Mouse (Mus musculus) spleen, adult 2 months (tissue): Measurements from ENCODE around the gene Pinlyp.

Experiments
- CTCF ChIP-seq: fragments of 200-500 bp; IDR thresholded peaks from 2 replicates; pipeline ENCODE4 v1.5.1; 2011; ENCODE audit warnings: mild to moderate bottlenecking, inconsistent platforms; ENCODE audit not compliant: insufficient read depth, insufficient read length, insufficient replicate concordance; ENCODE audit errors: extremely low read depth
- POLR2A ChIP-seq: fragments of 200-500 bp; IDR thresholded peaks from 2 replicates; pipeline ENCODE4 v1.6.1; 2011; ENCODE audit warnings: low read depth, low read length, inconsistent platforms

GRCm38 (mm10) chr7:24524978-24525377 lies 20.9 kb downstream of the Pinlyp start:
- no peak for TF ChIP-seq CTCF
- TF ChIP-seq POLR2A, result no peak
